Mouse (Mus musculus): ENCODE data around the gene Shroom3. TPM values are rescaled to one million over a fixed set of nuclear protein-coding genes. Genes with fewer than 3 reads are reported as not detected.

Shroom3 gene
- polyA plus RNA-seq, 1 experiment: 0.57 TPM

GRCm38 (mm10) chr5:92895877-92896276 lies 212.6 kb downstream of the Shroom3 start:
- Histone ChIP-seq H3ac (ENCODE audit: control insufficient read depth, insufficient read length, low read depth) (no peak overlapping the region), H3K4me3 (ENCODE audit: insufficient read depth, poor library complexity, severe bottlenecking) (no peak overlapping the region)
- no peak for TF ChIP-seq CEBPB (IDR thresholded peaks at IDR 0.05; ENCODE audit: low read depth)
- no peak for TF ChIP-seq MAX (IDR thresholded peaks at IDR 0.05)
- no peak for TF ChIP-seq USF1 (IDR thresholded peaks at IDR 0.05; ENCODE audit: low read depth)
- no peak for TF ChIP-seq CTCF (IDR thresholded peaks at IDR 0.05; ENCODE audit: control insufficient read depth, insufficient read depth, insufficient read length)
- no peak for TF ChIP-seq MYOG (IDR thresholded peaks at IDR 0.05; ENCODE audit: control insufficient read depth, extremely low read depth, insufficient read length)
- TF ChIP-seq MYOD1 (IDR thresholded peaks at IDR 0.05; ENCODE audit: control insufficient read depth, insufficient read length, low read depth): no peak
- no peak for TF ChIP-seq FOSL1 (IDR thresholded peaks at IDR 0.05; ENCODE audit: insufficient read depth, low read length, poor library complexity, severe bottlenecking)

GRCm38 (mm10) chr5:92896725-92897280 lies 213.6 kb downstream of the Shroom3 start:
- TF ChIP-seq MYOD1 (IDR thresholded peaks at IDR 0.05; ENCODE audit: control insufficient read depth, insufficient read length, low read depth) (no peak), CEBPB (IDR thresholded peaks at IDR 0.05; ENCODE audit: low read depth) (no peak), MAX (IDR thresholded peaks at IDR 0.05) (no peak), FOSL1 (IDR thresholded peaks at IDR 0.05; ENCODE audit: insufficient read depth, low read length, poor library complexity, severe bottlenecking) (no peak), CTCF (IDR thresholded peaks at IDR 0.05; ENCODE audit: control insufficient read depth, insufficient read depth, insufficient read length) (no peak), USF1 (IDR thresholded peaks at IDR 0.05; ENCODE audit: low read depth) (no peak), MYOG (IDR thresholded peaks at IDR 0.05; ENCODE audit: control insufficient read depth, extremely low read depth, insufficient read length) (no peak)
- no peak overlapping the region for H3K4me3 ChIP-seq (ENCODE audit: insufficient read depth, poor library complexity, severe bottlenecking)
- peaks cover 12% of the 10 kb centered on the region for H3K27me3 ChIP-seq (ENCODE audit: control insufficient read depth, insufficient read depth, insufficient read length)
- no peaks in the 10 kb centered on the region for H3K79me2 ChIP-seq (ENCODE audit: control insufficient read depth, insufficient read depth)
- no peaks in the 10 kb centered on the region for H3K36me3 ChIP-seq (ENCODE audit: control insufficient read depth, insufficient read depth)
- no peaks in the 10 kb centered on the region for H3K79me3 ChIP-seq (ENCODE audit: low read depth)
- no peak overlapping the region for H3ac ChIP-seq (ENCODE audit: control insufficient read depth, insufficient read length, low read depth)

More at GRCm38 (mm10) chr5:92895877-92896276, 212.6 kb downstream of the Shroom3 start:
- H3K27me3 ChIP-seq (ENCODE audit: control insufficient read depth, insufficient read depth, insufficient read length): peaks cover 12% of the 10 kb centered on the region
- H3K79me3 ChIP-seq (ENCODE audit: low read depth): no peaks in the 10 kb centered on the region
- no peaks in the 10 kb centered on the region for H3K36me3 ChIP-seq (ENCODE audit: control insufficient read depth, insufficient read depth)
- H3K79me2 ChIP-seq (ENCODE audit: control insufficient read depth, insufficient read depth): no peaks in the 10 kb centered on the region

- Histone ChIP-seq H3ac (ENCODE audit: control insufficient read depth, insufficient read length, low read depth) (no peak overlapping the region), H3K27me3 (ENCODE audit: control insufficient read depth, insufficient read depth, insufficient read length) (peaks cover 12% of the 10 kb centered on the region), H3K79me3 (ENCODE audit: low read depth) (no peaks in the 10 kb centered on the region), H3K79me2 (ENCODE audit: control insufficient read depth, insufficient read depth) (no peaks in the 10 kb centered on the region), H3K4me3 (ENCODE audit: insufficient read depth, poor library complexity, severe bottlenecking) (no peak overlapping the region), H3K36me3 (ENCODE audit: control insufficient read depth, insufficient read depth) (no peaks in the 10 kb centered on the region)
- TF ChIP-seq CTCF (IDR thresholded peaks at IDR 0.05; ENCODE audit: control insufficient read depth, insufficient read depth, insufficient read length) (no peak), MAX (IDR thresholded peaks at IDR 0.05) (no peak), CEBPB (IDR thresholded peaks at IDR 0.05; ENCODE audit: low read depth) (no peak), USF1 (IDR thresholded peaks at IDR 0.05; ENCODE audit: low read depth) (no peak), MYOD1 (IDR thresholded peaks at IDR 0.05; ENCODE audit: control insufficient read depth, insufficient read length, low read depth) (no peak), MYOG (IDR thresholded peaks at IDR 0.05; ENCODE audit: control insufficient read depth, extremely low read depth, insufficient read length) (no peak), FOSL1 (IDR thresholded peaks at IDR 0.05; ENCODE audit: insufficient read depth, low read length, poor library complexity, severe bottlenecking) (no peak)
Measured at GRCm38 (mm10) chr5:92897766-92898745, 214.8 kb downstream of the Shroom3 start.

- H3K27me3 ChIP-seq (ENCODE audit: control insufficient read depth, insufficient read depth, insufficient read length): peaks cover 12% of the 10 kb centered on the region
- no peak overlapping the region for H3K4me3 ChIP-seq (ENCODE audit: insufficient read depth, poor library complexity, severe bottlenecking)
- no peak for TF ChIP-seq FOSL1 (IDR thresholded peaks at IDR 0.05; ENCODE audit: insufficient read depth, low read length, poor library complexity, severe bottlenecking)
- TF ChIP-seq USF1 (IDR thresholded peaks at IDR 0.05; ENCODE audit: low read depth): no peak
- TF ChIP-seq CEBPB (IDR thresholded peaks at IDR 0.05; ENCODE audit: low read depth): no peak
- TF ChIP-seq CTCF (IDR thresholded peaks at IDR 0.05; ENCODE audit: control insufficient read depth, insufficient read depth, insufficient read length): no peak
- TF ChIP-seq MAX (IDR thresholded peaks at IDR 0.05): no peak
- TF ChIP-seq MYOG (IDR thresholded peaks at IDR 0.05; ENCODE audit: control insufficient read depth, extremely low read depth, insufficient read length): no peak
- no peak for TF ChIP-seq MYOD1 (IDR thresholded peaks at IDR 0.05; ENCODE audit: control insufficient read depth, insufficient read length, low read depth)
- H3K36me3 ChIP-seq (ENCODE audit: control insufficient read depth, insufficient read depth): no peaks in the 10 kb centered on the region
- no peaks in the 10 kb centered on the region for H3K79me3 ChIP-seq (ENCODE audit: low read depth)
- H3K79me2 ChIP-seq (ENCODE audit: control insufficient read depth, insufficient read depth): no peaks in the 10 kb centered on the region
- no peak overlapping the region for H3ac ChIP-seq (ENCODE audit: control insufficient read depth, insufficient read length, low read depth)
Measured at GRCm38 (mm10) chr5:92900470-92900869, 217.2 kb downstream of the Shroom3 start.

- no peak for TF ChIP-seq FOSL1 (IDR thresholded peaks at IDR 0.05; ENCODE audit: insufficient read depth, low read length, poor library complexity, severe bottlenecking)
- no peak for TF ChIP-seq CTCF (IDR thresholded peaks at IDR 0.05; ENCODE audit: control insufficient read depth, insufficient read depth, insufficient read length)
- no peak for TF ChIP-seq USF1 (IDR thresholded peaks at IDR 0.05; ENCODE audit: low read depth)
- TF ChIP-seq MAX (IDR thresholded peaks at IDR 0.05): no peak
- TF ChIP-seq CEBPB (IDR thresholded peaks at IDR 0.05; ENCODE audit: low read depth): no peak
- no peak for TF ChIP-seq MYOD1 (IDR thresholded peaks at IDR 0.05; ENCODE audit: control insufficient read depth, insufficient read length, low read depth)
- TF ChIP-seq MYOG (IDR thresholded peaks at IDR 0.05; ENCODE audit: control insufficient read depth, extremely low read depth, insufficient read length): no peak
- Histone ChIP-seq H3K79me2 (ENCODE audit: control insufficient read depth, insufficient read depth) (no peaks in the 10 kb centered on the region), H3K79me3 (ENCODE audit: low read depth) (no peaks in the 10 kb centered on the region), H3K27me3 (ENCODE audit: control insufficient read depth, insufficient read depth, insufficient read length) (peaks cover 12% of the 10 kb centered on the region), H3K4me3 (ENCODE audit: insufficient read depth, poor library complexity, severe bottlenecking) (no peak overlapping the region), H3K36me3 (ENCODE audit: control insufficient read depth, insufficient read depth) (no peaks in the 10 kb centered on the region), H3ac (ENCODE audit: control insufficient read depth, insufficient read length, low read depth) (no peak overlapping the region)
Measured at GRCm38 (mm10) chr5:92901870-92902269, 218.6 kb downstream of the Shroom3 start.
